ENCODE assay signal across 8 mouse cellular contexts in the genomic region with DNA sequence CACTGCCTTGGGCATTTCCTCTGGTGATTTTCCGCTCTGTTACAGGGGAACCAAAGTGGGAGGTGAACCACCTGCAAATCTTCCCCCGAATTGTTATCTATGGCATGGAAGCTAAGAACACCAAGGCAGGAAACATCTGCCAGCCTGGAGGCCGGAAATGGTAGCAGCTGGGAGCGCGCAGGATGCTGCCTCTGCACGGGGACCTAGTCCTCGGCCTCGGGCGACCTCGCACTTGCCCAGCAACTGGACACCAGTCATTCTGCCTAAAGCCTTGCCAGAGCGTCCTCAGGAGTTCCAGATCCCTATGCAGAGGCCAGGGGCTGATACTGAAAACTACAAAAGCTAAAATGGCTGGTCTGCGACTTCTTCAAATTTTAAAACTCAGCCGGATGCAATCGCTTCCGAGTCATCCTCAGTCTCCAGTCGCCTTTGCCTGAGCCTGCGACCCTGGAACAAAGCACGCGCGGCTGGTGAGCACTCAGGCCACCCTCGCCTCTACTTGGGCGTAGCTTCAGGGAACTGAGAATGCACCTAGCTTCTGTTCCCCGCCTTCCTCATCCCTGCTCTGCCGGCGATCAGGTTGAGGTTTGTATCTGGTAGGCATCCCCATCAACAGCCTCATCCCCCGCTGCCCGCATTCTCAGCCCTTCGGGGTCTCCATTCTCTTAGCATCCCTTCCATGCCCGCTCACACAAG. TPM values are rescaled to one million over a fixed set of nuclear protein-coding genes. Genes with fewer than 3 reads are reported as not detected.
DNase-seq lines count a peak whose midpoint lies in the region; ATAC-seq and TF ChIP-seq lines count a peak whose summit lies in the region.

No protein-coding gene starts in this region.

- H3K9ac ChIP-seq in lung, embryonic 15.5 days: no peak overlapping the region
- no peak overlapping the region for H3K9ac ChIP-seq in liver, embryonic 16.5 days (ENCODE audit: low read depth, low read length)

- peak; percentile 49; the same call in 1 of the 2 replicates for ATAC-seq in lung, embryonic 15.5 days (ENCODE audit: borderline replicate concordance, extremely low read depth, low FRiP score, low TSS enrichment)
- 0 out of 2 replicates have a peak, but pooled peaks have one; percentile 7 for ATAC-seq in liver, embryonic 16.5 days (ENCODE audit: low read depth)

- DNase-seq in lung, postnatal 14 days: no peak
- DNase-seq in cerebellum, adult 2 months: peak; percentile 69 to 74
- DNase-seq in forelimb bud, embryonic 11.5 days (ENCODE audit: low read depth, low spot score): peak; percentile 26
- peak; percentile 43 for DNase-seq in kidney, postnatal 14 days
- DNase-seq in right cerebral cortex, postnatal 25 days: peak; percentile 59
- no peak for DNase-seq in c-Kit-positive CD71-positive TER-119-positive erythroid progenitor cells, embryonic 14.5 days (ENCODE audit: low spot score)

- peak overlapping the region; percentile 24 for H3K4me3 ChIP-seq in lung, embryonic 15.5 days
- peak overlapping the region; percentile 77 for H3K4me3 ChIP-seq in cerebellum, adult 2 months (replicated peaks; ENCODE audit: insufficient read depth, low read depth, low read length)
- no peak overlapping the region for H3K4me3 ChIP-seq in liver, embryonic 16.5 days (ENCODE audit: low read depth, low read length)

- H3K27me3 ChIP-seq in lung, embryonic 15.5 days: peaks cover 28% of the 10 kb centered on the region
- no peaks in the 10 kb centered on the region for H3K27me3 ChIP-seq in cerebellum, adult 2 months (ENCODE audit: control insufficient read depth, insufficient read depth, low read length)
- peaks cover 24% of the 10 kb centered on the region for H3K27me3 ChIP-seq in liver, embryonic 16.5 days (ENCODE audit: control insufficient read depth, insufficient read depth, low read depth, low read length)

- no peaks in the 10 kb centered on the region for H3K9me3 ChIP-seq in lung, embryonic 15.5 days
- no peaks in the 10 kb centered on the region for H3K9me3 ChIP-seq in liver, embryonic 16.5 days (replicated peaks; ENCODE audit: control insufficient read depth, low read length)

- 0 out of 2 replicates have a peak, but pooled peaks have one; percentile 18 for TF ChIP-seq POLR2A in cerebellum, adult 2 months (IDR thresholded peaks at IDR 0.05; ENCODE audit: borderline replicate concordance, insufficient read depth, low read length)

- no peak for TF ChIP-seq CTCF in cerebellum, adult 2 months (IDR thresholded peaks at IDR 0.05; ENCODE audit: borderline replicate concordance, insufficient read depth, low read depth, low read length)

- 2% methylated on average over 29 of the region's 29 CpGs for WGBS in lung, embryonic 15.5 days
- WGBS in cerebellum, adult 2 months: under 1% methylated on average over 29 of the region's 29 CpGs
- 2% methylated on average over 29 of the region's 29 CpGs for WGBS in liver, embryonic 16.5 days (ENCODE audit: insufficient replicate concordance)

- peak overlapping the region; percentile 55 for H3K4me2 ChIP-seq in lung, embryonic 15.5 days
- peak overlapping the region; percentile 20; the same call in 1 of the 2 replicates for H3K4me2 ChIP-seq in liver, embryonic 16.5 days (ENCODE audit: low read depth, low read length)

- no peak overlapping the region for H3K27ac ChIP-seq in lung, embryonic 15.5 days
- H3K27ac ChIP-seq in cerebellum, adult 2 months (ENCODE audit: insufficient read depth, low read length): peak overlapping the region; percentile 91
- no peak overlapping the region for H3K27ac ChIP-seq in liver, embryonic 16.5 days (ENCODE audit: low read length)

- no peaks in the 10 kb centered on the region for H3K36me3 ChIP-seq in lung, embryonic 15.5 days
- H3K36me3 ChIP-seq in liver, embryonic 16.5 days (ENCODE audit: control insufficient read depth, insufficient read depth): no peaks in the 10 kb centered on the region

- peaks cover 11% of the 10 kb centered on the region for H3K4me1 ChIP-seq in lung, embryonic 15.5 days
- peaks cover 7% of the 10 kb centered on the region; the same call in 1 of the 2 replicates for H3K4me1 ChIP-seq in cerebellum, adult 2 months (ENCODE audit: control insufficient read depth, insufficient read depth, low read length)
- H3K4me1 ChIP-seq in liver, embryonic 16.5 days (ENCODE audit: control insufficient read depth, low read depth, low read length): no peaks in the 10 kb centered on the region

RNA-seq across cellular contexts. Expression of a gene that starts 2.2 kb away (rescaled TPM):
- polyA plus RNA-seq in lung, embryonic 15.5 days (2015; fragmentation: Nextera tagmentation; extraction: Ambion mirVana): 0.38 and 0.46 TPM in 2 replicates
- 127 and 139 TPM in 2 replicates for polyA plus RNA-seq in cerebellum, adult 2 months (2012; rRNA removed)
- 0.02 TPM in 1 of 2 replicates, not detected in the other for polyA plus RNA-seq in liver, embryonic 16.5 days (2015; fragmentation: Nextera tagmentation; extraction: Ambion mirVana)

Comparison
In these comparisons a context has a peak if more than half of its experiments do, and no peak if none do; other contexts are left out.
1. DNase-seq: peak in cerebellum, adult 2 months (2 of 2), forelimb bud, embryonic 11.5 days (single experiment), kidney, postnatal 14 days (single experiment) and right cerebral cortex, postnatal 25 days (single experiment); none in lung, postnatal 14 days (single experiment) and c-Kit-positive CD71-positive TER-119-positive erythroid progenitor cells, embryonic 14.5 days (single experiment).
2. RNA of a gene that starts 2.2 kb away (polyA plus RNA-seq): 127 to 139 TPM in cerebellum, adult 2 months; 0.38 to 0.46 TPM in lung, embryonic 15.5 days and 0.02 TPM in liver, embryonic 16.5 days; every median in the first group is over 10 times any median in the second.